Mouse (Mus musculus) myocyte (in vitro differentiated cells): ENCODE measurements around the gene Gm9903.

Experiments
- E2F4 ChIP-seq: IDR thresholded peaks from one replicate; pipeline ENCODE4 v1.6.1; 2011; ENCODE audit warnings: mild to moderate bottlenecking, control low read depth, moderate library complexity; ENCODE audit not compliant: insufficient read depth
- MAX ChIP-seq: IDR thresholded peaks from one replicate; pipeline ENCODE4 v1.6.1; 2011; ENCODE audit warnings: low read depth, mild to moderate bottlenecking, control low read depth
- POLR2A ChIP-seq: IDR thresholded peaks from one replicate; pipeline ENCODE4 v1.6.1; 2011; ENCODE audit warnings: low read depth, mild to moderate bottlenecking, control low read depth, moderate library complexity; ENCODE audit not compliant: insufficient read length
- POLR2AphosphoS2 ChIP-seq: IDR thresholded peaks from one replicate; pipeline ENCODE4 v1.6.1; 2011; ENCODE audit warnings: low read depth, control low read depth; ENCODE audit not compliant: insufficient read length
- SRF ChIP-seq: IDR thresholded peaks from one replicate; pipeline ENCODE4 v1.6.1; 2011; ENCODE audit warnings: low read depth; ENCODE audit not compliant: control insufficient read depth, insufficient read length
- TCF12 ChIP-seq: IDR thresholded peaks from one replicate; pipeline ENCODE4 v1.6.1; 2011; ENCODE audit warnings: mild to moderate bottlenecking, control low read depth; ENCODE audit not compliant: poor library complexity, insufficient read depth, severe bottlenecking

GRCm38 (mm10) chr5:33637606-33638350 lies 8.1 kb downstream of the Gm9903 start:
- TF ChIP-seq POLR2A, result no peak
- no peak for TF ChIP-seq MAX
- TF ChIP-seq TCF12, result no peak
- TF ChIP-seq POLR2AphosphoS2, result no peak
- TF ChIP-seq E2F4, result no peak
- no peak for TF ChIP-seq SRF
